Comparison of ENCODE assay signal across 9 mouse cellular contexts in genomic region chr19:45233496-45234127, GRCm38 (mm10). TPM values are rescaled to one million over a fixed set of nuclear protein-coding genes. Genes with fewer than 3 reads are reported as not detected.
DNase-seq lines count a peak whose midpoint lies in the region; ATAC-seq and TF ChIP-seq lines count a peak whose summit lies in the region.
"Had no signal": no experiment of that assay in that cellular context is flagged by ENCODE, and none has a peak within 500 bp of the region (broad histone marks: within the 10 kb centered on the region; RNA-seq: fewer than 3 reads in every experiment).

No protein-coding gene starts in this region.

- H3K4me1 ChIP-seq in lung, postnatal 0 days (ENCODE audit: insufficient read depth, low read depth, low read length) = 0 out of 2 replicates have a peak, but pooled peaks cover 3% of the 10 kb centered on the region
- peaks cover 8% of the 10 kb centered on the region for H3K4me1 ChIP-seq in hindbrain, embryonic 16.5 days (ENCODE audit: control insufficient read depth, insufficient read depth, low read depth, low read length)
- peaks cover 66% of the 10 kb centered on the region for H3K4me1 ChIP-seq in neural tube, embryonic 15.5 days

- no peak for TF ChIP-seq EP300 in lung, postnatal 0 days (IDR thresholded peaks at IDR 0.05)

- 2% methylated on average over 39 of the region's 60 CpGs for WGBS in lung, postnatal 0 days
- WGBS in hindbrain, embryonic 16.5 days = under 1% methylated on average over 59 of the region's 60 CpGs
- under 1% methylated on average over 55 of the region's 60 CpGs for WGBS in neural tube, embryonic 15.5 days

- no peaks in the 10 kb centered on the region for H3K9me3 ChIP-seq in lung, postnatal 0 days (ENCODE audit: low read length)
- H3K9me3 ChIP-seq in hindbrain, embryonic 16.5 days (ENCODE audit: control insufficient read depth, low read length) = no peaks in the 10 kb centered on the region
- no peaks in the 10 kb centered on the region for H3K9me3 ChIP-seq in neural tube, embryonic 15.5 days (replicated peaks)

- ATAC-seq in lung, postnatal 0 days = no peak
- no peak for ATAC-seq in hindbrain, embryonic 16.5 days
- ATAC-seq in neural tube, embryonic 15.5 days (ENCODE audit: low FRiP score) = no peak

- no peak for TF ChIP-seq CTCF in lung, postnatal 0 days (IDR thresholded peaks at IDR 0.05)

- H3K4me2 ChIP-seq in lung, postnatal 0 days (replicated peaks; ENCODE audit: low read depth, low read length) = 0 out of 2 replicates have a peak overlapping the region, but pooled peaks have one; percentile 17
- peak overlapping the region; percentile 53 for H3K4me2 ChIP-seq in hindbrain, embryonic 16.5 days (ENCODE audit: low read length)
- H3K4me2 ChIP-seq in neural tube, embryonic 15.5 days = peak overlapping the region; percentile 66

- DNase-seq in embryo, embryonic 10.5 days (ENCODE audit: low spot score) = peak; percentile 47
- DNase-seq in embryo, embryonic 9.5 days (ENCODE audit: extremely low spot score) = no peak
- no peak for DNase-seq in lung, postnatal 0 days (ENCODE audit: low spot score)
- no peak for DNase-seq in lung, adult 18-20 months
- DNase-seq in thymus, postnatal 14 days = no peak
- no peak for DNase-seq in retina, postnatal 1 day
- DNase-seq: right cerebral cortex, postnatal 25 days had no signal

- no peak overlapping the region for H3K9ac ChIP-seq in lung, postnatal 0 days (replicated peaks; ENCODE audit: low read depth)
- peak overlapping the region; percentile 64 for H3K9ac ChIP-seq in hindbrain, embryonic 16.5 days (ENCODE audit: low read depth, low read length)
- peak overlapping the region; percentile 72 for H3K9ac ChIP-seq in neural tube, embryonic 15.5 days (replicated peaks)

- no peak overlapping the region for H3K27ac ChIP-seq in lung, postnatal 0 days (ENCODE audit: low read length)
- peak overlapping the region; percentile 84 for H3K27ac ChIP-seq in hindbrain, embryonic 16.5 days (ENCODE audit: low read depth, low read length)
- H3K27ac ChIP-seq in neural tube, embryonic 15.5 days (replicated peaks) = peak overlapping the region; percentile 96

- peaks cover 93% of the 10 kb centered on the region for H3K27me3 ChIP-seq in lung, postnatal 0 days (replicated peaks; ENCODE audit: insufficient read depth, low read length)
- H3K27me3 ChIP-seq in hindbrain, embryonic 16.5 days (replicated peaks; ENCODE audit: control insufficient read depth, insufficient read depth, low read length) = peaks cover 29% of the 10 kb centered on the region
- peaks cover 39% of the 10 kb centered on the region for H3K27me3 ChIP-seq in neural tube, embryonic 15.5 days (replicated peaks)

- no peaks in the 10 kb centered on the region for H3K36me3 ChIP-seq in lung, postnatal 0 days (ENCODE audit: insufficient read depth, low read length)
- H3K36me3 ChIP-seq in hindbrain, embryonic 16.5 days (ENCODE audit: control insufficient read depth, insufficient read depth, low read length) = no peaks in the 10 kb centered on the region
- no peaks in the 10 kb centered on the region for H3K36me3 ChIP-seq in neural tube, embryonic 15.5 days

- H3K4me3 ChIP-seq in lung, postnatal 0 days (ENCODE audit: low read depth, low read length) = no peak overlapping the region
- H3K4me3 ChIP-seq in hindbrain, embryonic 16.5 days (ENCODE audit: low read length) = peak overlapping the region; percentile 48
- H3K4me3 ChIP-seq in neural tube, embryonic 15.5 days (replicated peaks) = peak overlapping the region; percentile 57

RNA-seq across cellular contexts. Expression of gene Lbx1, which starts 2.0 kb away (rescaled TPM):
- not detected in 2 replicates for polyA plus RNA-seq in lung, postnatal 0 days (2015; fragmentation: Nextera tagmentation; extraction: Ambion mirVana)
- 6.9 and 7.3 TPM in 2 replicates for polyA plus RNA-seq in hindbrain, embryonic 16.5 days (2015; fragmentation: Nextera tagmentation; extraction: Ambion mirVana)
- 10.9 and 16.9 TPM in 2 replicates for polyA plus RNA-seq in neural tube, embryonic 15.5 days (2015; fragmentation: Nextera tagmentation; extraction: Ambion mirVana)
